Mouse (Mus musculus) E14TG2a.4 (cell line): ENCODE data around the gene Insyn1.

Source experiments
- CTCF ChIP-seq: conservative IDR thresholded peaks from 2 replicates; pipeline ENCODE4 v1.5.1; 2014; ENCODE audit warnings: low read length
- POU5F1 ChIP-seq: IDR thresholded peaks from 2 replicates; pipeline ENCODE4 v1.6.1; 2014; ENCODE audit warnings: low read length, borderline replicate concordance

DNA sequence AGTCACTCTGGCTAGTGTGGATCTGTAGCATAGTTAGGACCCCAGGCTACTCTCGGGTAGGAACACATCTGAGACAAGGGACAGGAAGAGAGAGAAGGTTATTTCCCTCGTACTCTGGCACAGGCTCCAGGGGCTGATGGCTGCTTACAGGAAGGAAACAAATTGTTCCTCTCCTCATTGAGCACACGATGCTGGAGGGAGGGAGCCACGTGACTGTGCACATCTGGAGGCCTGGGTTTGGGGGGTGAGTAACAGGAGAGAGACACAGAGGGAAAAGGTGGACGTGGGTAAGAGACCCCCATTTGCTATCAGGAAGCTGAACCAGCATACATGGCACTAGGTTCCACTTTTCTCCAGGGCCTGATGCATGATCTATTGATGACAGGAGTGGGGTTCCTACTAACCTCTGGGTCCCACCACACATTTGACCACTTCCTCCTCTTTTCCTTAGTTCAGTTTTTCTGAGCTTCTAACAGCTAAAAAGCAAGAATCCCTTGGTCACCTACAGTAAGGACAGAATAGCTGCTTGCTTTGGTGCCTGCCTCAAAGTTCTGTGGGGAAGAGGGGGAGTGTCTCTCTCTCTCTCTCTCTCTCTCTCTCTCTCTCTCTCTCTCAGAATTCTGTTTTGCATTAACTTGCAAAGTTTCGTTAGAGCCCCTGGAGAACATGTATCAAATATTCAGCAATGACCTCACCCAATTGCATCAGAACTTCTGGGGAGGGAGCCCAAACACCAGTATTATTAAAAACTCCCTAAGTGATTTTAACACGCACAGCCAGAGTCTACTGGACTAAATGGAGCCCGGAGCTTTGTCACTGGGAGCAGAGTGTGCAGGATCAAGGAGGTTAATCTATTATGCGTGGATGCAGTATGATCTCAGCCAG, 29.7 kb downstream of the Insyn1 start:
- TF ChIP-seq CTCF (no peak), POU5F1 (no peak)
